Mouse (Mus musculus): Measurements from ENCODE around the gene Smarca4.

DNA sequence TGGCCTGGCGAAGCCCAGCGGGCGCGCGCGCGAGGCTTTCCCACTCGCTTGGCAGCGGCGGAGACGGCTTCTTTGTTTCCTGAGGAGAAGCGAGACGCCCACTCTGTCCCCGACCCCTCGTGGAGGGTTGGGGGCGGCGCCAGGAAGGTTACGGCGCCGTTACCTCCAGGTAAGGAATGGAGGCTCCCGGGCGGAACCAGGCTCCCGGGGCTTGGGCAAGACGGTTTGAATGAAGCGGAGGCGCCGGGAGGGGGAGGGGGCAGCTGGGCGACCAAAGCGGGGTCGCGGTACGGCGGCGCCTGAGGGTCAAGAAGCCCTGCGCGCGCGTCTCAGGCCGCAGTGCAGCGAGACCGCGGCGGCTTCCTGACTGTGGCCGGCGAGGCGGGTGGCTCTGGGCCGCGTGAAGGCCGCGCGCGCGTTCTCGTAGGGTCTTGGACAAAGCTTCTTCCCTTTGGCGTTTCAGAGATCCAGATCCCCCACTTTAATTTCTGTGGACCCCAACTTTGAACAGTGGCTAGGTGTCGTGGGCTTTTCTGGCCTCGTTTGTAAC is 338 bp downstream of the Smarca4 start:
- TF ChIP-seq EP300 (IDR thresholded peaks at IDR 0.05; ENCODE audit: low read depth) = no peak
- TF ChIP-seq CTCF (IDR thresholded peaks at IDR 0.05; ENCODE audit: low read depth) = no peak
